Mouse (Mus musculus) mouse embryonic stem cell (cell line): ENCODE results near the gene Bbof1.

ENCODE experiments used
- in situ Hi-C, 2 experiments: fragments of 300-500 bp; cut with MboI; formaldehyde crosslinking; loops; 1 replicate in 1 of 2; 3 replicates in 1 of 2; pipeline ENCODE4 v1.14.3; 2019 to 2020; ENCODE audit warnings: low sequenced_read_pairs in 2 of 2, low pct_unique_long_range_greater_than_20kb in 1 of 2, mixed read lengths in 1 of 2; ENCODE audit not compliant: unreplicated experiment in 1 of 2

Gene Bbof1

DNA sequence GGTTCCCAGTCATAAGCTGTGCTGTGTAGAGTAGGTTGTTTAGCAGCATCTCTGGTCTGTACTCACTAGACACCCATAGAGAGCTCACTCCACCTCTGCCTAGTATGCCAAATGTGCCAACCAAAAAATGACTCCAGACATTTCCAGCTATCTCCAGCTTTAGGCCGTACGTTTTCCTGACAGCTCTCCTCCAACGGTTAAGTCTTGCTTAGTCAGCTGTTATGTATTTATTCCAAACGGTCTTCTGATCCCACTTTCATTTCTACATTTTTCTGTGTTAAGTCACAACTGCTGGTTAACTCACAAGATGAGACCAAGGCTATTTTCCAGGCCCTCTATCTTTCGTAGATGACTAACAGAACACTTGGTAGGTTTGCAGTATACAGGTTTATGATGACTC, 10.2 kb upstream of the Bbof1 start:
- in situ Hi-C loops, result no loop called here

DNA sequence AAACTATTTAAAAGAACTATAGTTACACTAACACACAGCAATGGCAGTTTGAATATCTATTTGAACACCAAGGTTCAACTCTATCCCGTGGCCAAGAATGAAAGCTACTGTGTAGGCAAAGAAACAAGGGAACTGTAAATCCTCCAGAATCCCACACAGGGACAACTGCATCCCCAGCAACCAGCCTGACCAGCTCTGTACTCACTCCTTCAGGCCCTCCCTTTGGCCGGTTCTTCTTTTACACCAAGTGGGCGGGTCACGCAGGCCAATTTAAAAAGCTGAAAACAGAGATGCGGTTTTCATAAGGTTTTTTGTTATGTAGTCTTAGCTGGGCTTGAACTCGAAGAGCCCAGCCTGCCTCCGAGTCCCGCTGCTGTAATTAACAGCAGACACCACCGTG, 9.7 kb upstream of the Bbof1 start:
- in situ Hi-C loops, result no loop called here

DNA sequence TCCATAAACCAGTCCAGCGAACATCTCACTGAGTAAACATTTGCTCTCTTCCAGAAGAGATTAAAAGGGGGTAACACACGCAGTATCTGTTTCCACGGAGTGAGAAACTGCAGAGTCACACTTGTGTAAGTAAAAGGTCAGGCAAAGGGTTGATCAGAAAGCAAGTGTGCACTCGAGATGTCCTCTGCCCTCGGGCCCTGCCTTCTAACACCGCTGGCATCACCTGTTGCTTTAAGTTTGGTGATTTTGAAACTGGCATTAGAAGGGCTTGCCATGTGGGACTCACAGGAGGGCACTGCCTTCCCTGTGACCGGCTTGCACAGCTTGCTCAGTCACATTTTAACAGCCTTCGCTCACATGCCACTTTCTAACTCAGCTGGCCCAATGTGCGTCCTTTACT, 9.2 kb upstream of the Bbof1 start:
- in situ Hi-C loops, result no loop called here

DNA sequence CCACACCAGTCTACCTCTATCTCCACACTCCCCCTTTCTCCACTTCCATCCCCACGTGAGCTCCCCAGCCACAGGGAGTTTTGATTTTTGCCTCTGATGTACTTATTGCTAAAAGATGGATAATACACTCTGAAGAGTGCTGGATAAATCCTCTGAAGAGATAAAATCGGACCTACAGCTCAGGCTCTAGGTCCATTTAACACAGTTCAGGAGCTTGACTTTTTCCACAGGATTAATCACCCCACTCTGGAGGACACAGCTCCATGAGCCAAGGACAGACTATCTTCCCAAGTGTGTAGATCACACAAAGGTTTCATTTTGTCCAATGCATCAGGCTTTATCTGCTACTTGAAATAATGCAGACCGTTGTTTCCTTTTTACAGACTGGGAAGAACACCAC, 8.8 kb upstream of the Bbof1 start:
- in situ Hi-C loops, result no loop called here

DNA sequence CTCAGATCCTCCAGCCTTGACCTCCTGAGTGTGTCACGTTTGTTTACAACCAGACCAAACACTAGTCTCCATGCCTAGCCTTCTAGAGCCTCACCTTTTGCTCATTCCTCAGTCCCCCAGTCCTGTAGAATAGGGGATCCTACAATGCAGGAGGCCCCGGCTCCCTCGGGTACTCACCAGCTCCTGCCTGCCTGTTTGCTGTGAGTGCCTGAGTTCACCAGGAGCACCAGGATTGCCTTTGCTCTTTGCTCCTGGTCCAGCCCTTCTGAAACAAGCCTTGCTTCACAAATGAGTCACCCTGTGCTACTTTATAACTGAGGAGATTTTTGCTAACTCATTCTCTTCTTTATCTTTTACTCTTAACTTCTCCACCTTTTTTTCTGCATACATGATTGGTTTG, 8.2 kb upstream of the Bbof1 start:
- in situ Hi-C loops, result no loop called here

DNA sequence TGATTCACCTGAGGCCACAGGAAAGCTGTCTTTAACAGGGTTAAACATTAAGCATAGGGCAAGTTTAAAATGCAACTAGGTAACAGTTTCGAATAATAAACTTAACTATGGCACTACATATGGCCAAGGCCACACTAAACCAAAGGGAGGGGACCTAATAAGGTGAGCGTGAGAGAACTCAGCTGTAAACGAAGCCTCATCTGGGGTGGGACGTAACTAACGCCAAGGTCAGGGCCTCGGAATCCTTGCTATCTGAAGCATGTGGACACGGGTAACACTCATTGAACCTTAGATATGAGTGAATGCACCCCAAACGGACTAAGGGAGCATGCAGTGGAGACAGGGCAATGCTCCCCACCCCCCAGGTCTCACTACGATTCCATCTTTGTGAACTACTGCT, 5.9 kb upstream of the Bbof1 start:
- in situ Hi-C loops, result no loop called here

DNA sequence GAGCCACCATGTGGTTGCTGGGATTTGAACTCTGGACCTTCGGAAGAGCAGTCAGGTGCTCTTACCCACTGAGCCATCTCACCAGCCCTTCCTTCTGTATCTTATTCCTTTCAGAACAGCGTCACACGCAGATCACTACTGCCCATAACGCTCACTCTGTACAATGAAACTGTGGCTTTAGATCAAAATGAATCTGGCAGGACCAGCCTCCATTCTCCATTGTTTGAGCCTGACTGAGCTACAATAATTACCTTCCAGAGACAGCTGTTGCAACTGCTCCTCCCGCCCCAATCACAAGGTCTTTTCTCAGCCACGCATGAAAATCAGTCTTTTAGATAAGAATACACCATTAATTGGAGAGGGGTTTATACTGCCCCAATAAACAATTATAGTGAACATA, 4.3 kb upstream of the Bbof1 start:
- in situ Hi-C loops, result no loop called here

DNA sequence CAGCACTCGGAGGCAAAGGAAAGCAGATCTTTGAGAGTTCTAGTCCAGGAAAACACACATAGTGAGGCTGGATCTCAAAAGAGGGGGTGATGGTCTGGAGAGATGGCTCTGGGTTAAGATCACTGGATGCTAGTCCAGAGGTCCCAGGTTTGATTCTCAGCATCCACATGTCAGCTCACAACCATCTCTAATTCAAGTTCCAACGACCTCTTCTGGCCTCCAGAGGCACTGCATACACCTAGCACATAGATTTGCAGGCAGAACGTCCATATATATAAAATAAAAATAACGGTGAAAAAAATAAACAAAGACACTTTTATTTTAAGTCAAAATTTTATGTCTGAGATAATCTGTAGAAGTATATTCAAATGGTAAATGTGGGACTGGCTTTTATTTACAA, 1.6 kb upstream of the Bbof1 start:
- in situ Hi-C loops, result no loop called here

DNA sequence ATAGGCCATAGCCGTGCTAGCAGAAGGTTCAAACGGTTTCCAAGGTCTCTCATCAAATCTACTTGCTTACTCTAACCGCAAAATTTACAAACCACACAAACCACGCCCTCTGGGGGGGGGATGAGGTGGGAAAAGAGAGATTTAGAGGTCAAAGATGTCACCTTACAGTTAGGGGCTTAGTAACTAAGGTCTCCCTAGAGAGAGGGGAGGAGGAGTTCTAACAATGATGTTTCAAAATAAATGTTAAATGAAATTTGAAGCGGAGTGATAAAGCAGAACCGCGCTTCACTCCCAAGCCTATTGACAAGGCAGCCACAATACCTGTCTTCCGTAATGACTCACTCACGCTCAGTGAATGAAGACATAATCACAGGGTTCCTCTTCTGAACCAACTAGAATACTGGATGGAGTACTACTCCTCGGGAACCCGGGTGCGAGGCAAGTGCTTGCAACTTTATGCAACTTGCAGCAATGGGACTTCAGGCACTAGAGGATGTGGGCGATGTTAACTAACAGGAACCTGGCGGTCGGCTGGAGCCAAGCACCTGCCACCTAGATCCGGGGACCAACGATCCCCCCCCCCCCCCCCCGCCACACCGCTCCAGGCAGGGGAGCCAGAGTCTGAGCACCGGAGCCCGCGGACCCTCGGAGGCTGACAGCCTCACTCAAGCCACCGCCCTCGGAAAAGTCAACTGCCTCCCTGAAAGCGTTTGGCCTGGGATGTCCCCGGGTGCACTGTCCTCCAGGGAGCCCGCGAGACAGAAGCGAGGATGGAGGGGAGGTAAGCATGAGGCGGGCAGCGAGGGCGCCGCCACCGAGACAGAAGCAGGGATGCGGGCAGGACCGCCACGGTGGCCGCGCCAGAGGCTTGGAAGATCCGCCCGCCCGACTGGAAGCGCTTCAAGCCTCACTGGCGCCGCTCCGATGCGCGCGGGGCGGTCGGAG, 725 bp upstream of the Bbof1 start:
- in situ Hi-C loops, result no loop called here

DNA sequence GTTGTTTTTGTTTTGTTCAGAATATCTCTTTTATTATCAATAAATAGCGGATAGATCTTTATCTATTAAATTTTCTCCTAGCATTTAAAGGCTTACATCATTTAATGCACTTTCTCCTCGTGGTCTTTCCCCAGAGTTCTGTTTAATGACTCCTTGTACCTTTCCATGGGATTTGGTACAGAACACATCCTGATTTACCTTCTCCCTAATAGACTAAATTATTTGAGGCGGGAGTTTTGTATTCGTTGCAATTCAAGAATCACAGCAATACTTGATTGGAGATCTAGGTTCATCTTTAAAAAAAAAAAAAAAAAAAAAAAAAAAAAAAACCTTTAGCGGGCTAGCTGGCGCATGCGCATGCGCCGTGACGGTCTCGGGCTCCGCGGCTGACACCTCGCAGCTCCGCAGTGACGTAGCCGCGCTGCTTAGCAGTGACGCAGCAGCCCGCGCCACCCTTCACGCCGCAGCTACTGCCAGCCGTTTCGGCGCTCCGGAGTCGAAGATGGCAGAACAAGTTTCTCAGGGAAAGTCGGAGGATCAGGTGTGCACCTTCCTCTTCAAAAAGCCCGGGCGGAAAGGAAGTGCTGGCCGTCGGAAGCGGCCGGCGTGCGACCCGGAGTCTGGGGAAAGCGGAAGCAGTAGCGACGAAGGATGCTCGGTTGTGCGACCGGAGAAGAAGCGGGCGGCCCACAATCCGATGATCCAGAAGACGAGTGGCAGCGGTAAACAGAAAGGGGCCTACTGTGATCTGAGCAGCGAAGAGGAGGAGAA, 8.1 kb downstream of the Bbof1 start, which contains the start of gene Rnf113a2:
Gene Rnf113a2, plus strand, starts transcription at position 363 of the 771 bp plus-strand sequence.
- in situ Hi-C loops, result no loop called here

DNA sequence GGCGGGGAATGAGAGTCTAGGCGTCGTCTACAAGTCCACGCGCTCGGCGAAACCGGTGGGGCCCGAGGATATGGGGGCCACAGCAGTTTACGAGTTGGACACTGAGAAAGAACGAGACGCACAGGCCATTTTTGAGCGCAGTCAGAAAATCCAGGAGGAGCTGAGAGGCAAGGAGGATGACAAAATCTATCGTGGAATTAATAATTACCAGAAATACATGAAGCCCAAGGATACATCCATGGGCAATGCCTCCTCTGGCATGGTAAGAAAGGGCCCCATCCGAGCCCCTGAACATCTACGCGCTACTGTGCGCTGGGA, 8.7 kb downstream of the Bbof1 start:
- in situ Hi-C loops, result no loop called here

DNA sequence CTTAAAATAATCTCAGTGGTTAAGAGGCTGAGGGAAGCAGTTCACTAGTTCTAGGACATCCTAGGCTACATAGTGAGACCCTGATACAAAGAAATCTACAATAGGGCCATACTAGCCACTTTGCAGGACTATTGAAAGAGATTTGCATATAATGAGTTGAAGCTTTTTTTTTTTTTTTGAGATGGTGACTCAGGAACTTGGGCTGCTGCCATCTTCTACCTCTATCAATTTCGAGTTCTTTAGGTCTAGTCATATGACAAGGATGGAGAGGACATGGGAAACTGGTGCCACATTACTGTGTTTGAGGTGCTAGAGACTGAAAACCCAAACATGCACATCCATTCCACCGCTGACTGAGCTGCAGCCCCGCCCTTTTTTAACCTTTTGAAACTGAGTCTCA, 15.1 kb downstream of the Bbof1 start:
- in situ Hi-C loops, result no loop called here

DNA sequence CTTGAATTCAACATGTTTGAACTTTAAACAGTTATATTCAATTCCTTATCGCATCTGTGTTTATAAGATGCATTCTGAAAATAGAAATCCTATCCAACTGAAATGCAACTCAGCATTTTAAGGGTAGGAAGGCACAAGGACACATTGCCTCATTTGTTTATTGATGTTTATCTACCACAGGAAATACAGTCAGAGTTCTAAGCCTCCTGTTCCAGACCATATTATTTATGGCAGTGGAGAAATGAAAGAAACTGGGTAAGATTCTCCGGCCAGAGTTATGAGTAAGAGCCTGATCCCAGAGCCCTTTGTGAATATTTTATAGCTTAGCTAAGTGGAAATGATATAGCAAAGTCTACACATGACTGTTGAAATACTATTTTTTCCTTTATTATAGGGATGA, 21.0 kb downstream of the Bbof1 start:
- in situ Hi-C loops, result no loop called here

DNA sequence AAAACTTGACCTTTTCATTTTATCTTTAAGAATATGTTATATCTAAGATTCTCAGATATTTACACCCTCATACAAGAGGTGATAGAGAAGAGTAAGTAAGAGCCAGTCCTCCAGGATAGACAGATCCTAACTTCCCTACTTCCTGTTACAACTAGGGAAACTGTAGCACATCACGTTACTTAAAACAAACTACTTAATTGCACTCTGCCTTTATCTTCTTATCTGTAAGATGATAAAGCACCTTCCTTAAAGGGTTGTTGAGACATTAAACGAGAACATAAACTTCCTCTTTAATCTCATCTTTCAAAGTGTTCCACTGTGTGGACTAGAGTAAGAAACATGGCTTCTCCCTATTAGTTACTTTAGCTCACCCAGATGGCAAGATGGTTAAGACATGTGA, 29.8 kb downstream of the Bbof1 start:
- in situ Hi-C loops, result no loop called here

DNA sequence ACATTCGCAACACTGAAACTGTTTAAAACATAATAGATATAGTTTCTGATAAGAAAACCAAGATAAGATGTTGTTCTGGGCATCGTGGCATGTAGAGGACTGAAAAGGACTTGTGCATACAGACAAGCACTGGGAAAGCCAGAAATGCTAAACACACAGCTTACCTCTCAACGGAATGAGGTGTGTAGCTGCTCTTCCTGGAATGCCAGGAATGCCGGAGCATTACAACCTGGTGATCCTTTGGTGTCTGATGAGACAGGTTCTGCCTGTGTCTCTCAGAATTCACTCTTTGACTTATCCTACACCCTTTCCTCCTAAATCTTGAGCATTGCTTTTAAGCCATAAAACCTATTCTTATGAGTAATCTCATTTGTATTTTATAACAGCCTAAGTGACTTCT, 33.7 kb downstream of the Bbof1 start:
- in situ Hi-C loops, result no loop called here

DNA sequence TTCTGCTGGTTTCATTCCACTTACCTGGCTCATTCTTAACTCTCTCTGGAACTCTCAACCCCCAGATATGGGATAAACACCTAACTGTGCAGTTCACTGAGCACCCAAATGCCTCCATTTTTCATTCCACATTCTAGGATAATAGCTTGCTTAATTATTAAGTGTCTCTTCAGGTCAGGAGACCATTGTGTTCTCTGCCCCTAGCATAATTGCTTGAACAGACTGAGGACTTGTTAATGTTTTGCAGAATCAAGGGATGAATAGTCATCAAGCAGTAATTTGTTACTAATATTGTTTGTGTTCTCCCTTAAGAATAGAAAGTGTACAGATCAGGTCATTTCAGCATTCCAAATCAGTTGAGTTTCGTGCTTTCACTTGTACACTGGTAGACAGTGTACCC, 38.5 kb downstream of the Bbof1 start:
- in situ Hi-C loops, result no loop called here

DNA sequence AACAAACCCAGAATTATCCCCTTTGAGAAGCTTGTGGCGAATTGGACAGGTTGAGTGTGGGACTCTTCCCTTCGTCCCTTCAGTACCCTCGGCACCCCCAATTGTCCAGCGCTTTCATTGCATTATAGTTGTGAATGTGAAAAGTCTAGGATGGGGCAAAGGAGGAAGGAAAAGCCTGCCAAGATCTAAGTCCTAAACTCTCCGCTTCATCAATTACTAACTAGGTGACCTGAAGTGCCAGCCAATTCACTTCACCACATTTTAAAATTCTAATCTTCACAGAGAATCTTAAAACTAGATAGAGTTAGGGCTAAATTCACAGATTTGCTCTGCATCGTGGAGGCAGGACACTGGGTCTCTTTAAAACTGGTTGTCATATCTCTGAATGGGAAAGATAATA, 39.3 kb downstream of the Bbof1 start:
- in situ Hi-C loops, result no loop called here

DNA sequence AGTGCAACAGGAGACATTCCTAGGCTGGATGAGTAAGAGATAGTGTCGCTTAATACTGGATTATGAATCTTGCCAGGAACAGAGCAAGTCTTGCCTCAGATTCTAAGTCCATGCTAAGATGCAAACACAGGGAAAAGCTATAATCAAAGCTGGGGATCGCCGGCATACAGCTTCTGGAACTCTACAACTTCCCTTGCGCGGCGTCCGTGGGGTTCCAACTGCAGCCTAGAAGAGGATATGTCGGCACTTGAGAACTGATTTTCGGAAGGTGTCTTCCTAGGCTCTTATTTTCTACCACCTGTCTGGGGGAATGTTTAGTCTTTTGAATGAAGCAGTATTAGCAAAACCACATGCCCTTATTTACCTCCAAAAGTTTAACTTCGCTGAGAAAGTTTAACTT, 41.0 kb downstream of the Bbof1 start:
- in situ Hi-C loops, result no loop called here

DNA sequence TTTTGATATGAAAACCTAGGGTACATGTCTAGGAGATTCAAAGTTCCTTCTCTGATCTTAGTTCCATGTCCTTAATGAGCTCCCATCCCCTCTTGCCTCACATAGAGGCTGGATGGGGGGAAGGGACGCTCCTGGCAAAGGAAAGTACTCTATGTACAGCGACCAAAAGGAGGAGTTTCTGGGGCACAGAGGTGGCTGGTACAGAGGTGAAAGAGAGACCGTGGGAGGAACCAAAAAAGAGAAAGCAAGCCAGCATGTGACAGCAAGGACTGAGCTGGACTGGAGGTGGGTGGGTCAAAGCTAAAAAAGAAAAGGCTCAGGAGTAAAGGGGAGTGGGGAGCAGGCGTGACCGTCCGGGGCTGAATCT, 41.5 kb downstream of the Bbof1 start:
- in situ Hi-C loops, result no loop called here
